Mouse (Mus musculus) spleen, postnatal 10 days (tissue): Measurements from ENCODE around the gene Mmp15.
"Not testable (repeated sequence)": the region's sequence is repeated elsewhere in the genome, so short reads cannot be mapped to it uniquely, and the experiment has no call there.

Experiments used
- DNase-seq, 2 experiments: peaks; one replicate each; pipeline ENCODE4 v3.0.0; 2021 to 2022; ENCODE audit warnings: low spot score in 2 of 2

Mmp15 gene

DNA sequence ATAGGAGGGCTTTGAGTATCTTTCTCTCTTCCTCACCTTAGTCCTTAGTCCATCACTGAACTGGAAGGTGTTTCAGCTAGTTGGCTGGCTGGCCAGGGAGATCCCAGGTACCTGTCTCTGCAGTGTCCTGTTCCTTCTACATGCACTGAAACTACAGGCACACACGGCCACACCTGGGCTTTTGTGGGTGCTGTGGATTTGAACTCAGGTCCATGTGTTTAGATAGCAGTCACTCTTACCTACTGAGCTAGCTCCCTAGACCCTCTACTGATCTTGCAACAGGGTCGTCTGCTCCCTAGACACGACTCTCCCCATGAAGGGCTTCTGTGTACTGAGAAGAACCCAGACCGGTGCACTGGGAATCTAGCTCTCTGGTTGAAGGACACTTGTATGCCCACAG lies 25.0 kb downstream of the Mmp15 start:
- DNase-seq = no peak

DNA sequence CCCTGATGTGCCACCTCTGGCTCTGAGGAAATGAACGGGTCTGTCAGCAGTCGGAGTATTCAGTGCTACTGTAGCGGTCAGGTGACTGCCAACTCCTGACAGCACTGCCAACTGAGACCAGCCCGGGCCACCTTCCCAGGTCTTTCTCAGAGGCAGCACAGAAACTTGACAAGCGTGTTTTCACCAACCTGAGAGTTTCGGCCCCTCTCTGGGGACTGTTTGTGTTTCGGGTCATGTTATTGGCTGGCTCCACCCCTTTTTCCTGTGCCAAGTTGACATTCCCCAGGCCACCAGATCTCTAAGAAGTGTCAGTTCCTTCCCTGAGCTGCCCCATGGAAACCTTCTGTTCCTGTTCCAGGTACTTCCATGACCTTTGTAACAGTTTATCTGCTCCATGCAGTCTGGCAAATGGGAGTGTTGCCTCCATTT lies 25.8 kb downstream of the Mmp15 start:
- DNase-seq = no peak

- DNase-seq = not testable (repeated sequence)
Observed at GRCm38 (mm10) chr8:95378928-95379327, 26.9 kb downstream of the Mmp15 start.

- DNase-seq = no peak
Observed at GRCm38 (mm10) chr8:95380953-95381352, 28.9 kb downstream of the Mmp15 start.

DNA sequence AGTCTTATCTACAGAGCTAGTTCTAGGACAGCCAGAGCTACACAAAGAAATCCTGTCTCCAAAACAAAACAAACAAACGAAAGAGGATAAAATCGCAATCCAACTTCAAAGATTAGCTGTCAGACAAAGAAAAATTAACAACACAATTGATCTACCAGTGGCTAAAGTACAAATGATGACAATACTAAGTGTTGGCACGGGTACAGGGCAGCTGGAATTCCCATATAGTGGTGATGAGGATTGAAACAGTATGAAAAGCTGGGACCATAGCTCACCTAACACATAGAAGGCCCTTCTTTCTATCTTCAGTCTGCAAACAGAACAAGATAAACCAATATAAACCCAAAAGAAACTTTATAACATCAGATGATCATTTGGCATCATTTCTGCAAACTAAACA lies 29.5 kb downstream of the Mmp15 start:
- DNase-seq = no peak

DNA sequence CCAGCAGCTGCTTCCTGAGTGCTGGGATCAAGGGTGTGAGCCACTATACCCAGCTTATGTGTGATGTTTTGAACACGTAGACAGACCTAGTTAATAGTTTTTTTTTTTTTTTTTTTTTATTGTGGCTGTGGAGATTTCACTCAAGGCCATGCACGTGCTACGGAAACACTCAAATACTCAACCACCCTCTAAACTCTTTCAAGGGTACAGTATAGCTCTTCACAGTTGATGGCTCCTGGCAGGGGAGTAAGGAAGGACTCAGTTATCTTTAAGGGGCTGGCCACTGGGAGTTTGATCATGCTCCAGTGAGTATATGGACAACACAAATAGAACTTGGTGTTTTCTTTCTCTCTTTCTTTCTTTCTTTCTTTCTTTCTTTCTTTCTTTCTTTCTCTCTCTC lies 32.4 kb downstream of the Mmp15 start:
- DNase-seq = no peak

DNA sequence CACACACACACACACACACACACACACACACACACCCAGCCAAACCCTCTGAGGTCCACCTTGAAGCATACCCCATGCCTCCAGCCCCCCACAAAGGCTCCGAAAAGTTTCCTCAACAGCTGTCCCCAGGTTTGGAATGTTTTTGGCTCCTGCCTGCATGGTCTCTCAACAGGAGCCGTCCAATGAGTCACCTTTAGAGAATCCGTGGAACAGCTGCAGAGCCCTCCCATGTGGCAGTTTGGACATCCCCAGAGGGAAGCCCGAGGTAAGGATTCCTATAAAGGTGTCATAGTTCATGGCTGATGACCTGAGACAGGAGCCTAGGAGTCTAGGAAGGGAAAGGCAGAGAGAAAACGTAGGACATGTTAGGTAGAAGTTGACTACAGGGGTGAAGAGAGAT lies 34.0 kb downstream of the Mmp15 start:
- no peak for DNase-seq

GRCm38 (mm10) chr8:95387221-95387620 lies 35.2 kb downstream of the Mmp15 start:
- DNase-seq = no peak

DNA sequence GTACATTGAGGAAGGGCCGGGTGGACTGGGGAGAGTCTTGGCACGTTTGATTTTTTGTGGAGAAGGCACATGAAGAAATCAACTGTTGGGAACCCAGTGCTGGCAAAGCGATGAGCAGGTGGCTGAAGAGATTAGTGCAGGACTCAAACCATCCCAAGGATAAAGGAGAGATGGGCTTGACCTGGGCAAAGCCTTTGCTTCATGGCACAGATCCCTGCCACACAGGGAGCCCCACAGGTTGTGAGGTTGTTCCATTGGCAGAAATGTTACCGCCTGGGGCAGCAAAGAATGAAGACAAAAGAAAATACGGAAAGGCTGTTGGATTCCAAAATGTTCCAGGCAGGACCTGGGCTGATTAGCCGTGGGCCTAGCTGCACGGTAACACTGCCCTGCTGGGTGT lies 35.9 kb downstream of the Mmp15 start:
- DNase-seq = no peak

DNA sequence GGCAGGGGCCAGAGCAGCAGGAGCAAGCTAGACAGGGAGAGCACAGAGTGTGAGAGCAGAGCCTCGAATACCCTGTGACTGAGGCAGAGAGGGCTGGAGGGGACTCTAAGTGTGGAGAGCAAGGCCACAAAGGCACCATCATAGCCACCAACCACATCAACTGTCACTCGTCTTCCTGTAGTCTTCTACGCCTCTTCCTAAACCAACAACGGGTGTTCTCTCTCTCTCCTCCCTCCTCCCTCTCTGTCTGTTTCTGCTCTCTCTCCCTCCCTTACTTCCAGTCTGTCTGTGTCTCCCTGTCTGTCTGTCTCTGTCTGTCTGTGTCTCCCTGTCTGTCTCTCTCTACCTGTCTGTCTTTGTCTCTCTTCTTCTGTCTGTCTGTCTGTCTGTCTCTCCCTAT lies 38.2 kb downstream of the Mmp15 start:
- DNase-seq = no peak

- no peak for DNase-seq
Observed at GRCm38 (mm10) chr8:95391101-95391500, 39.0 kb downstream of the Mmp15 start.

DNA sequence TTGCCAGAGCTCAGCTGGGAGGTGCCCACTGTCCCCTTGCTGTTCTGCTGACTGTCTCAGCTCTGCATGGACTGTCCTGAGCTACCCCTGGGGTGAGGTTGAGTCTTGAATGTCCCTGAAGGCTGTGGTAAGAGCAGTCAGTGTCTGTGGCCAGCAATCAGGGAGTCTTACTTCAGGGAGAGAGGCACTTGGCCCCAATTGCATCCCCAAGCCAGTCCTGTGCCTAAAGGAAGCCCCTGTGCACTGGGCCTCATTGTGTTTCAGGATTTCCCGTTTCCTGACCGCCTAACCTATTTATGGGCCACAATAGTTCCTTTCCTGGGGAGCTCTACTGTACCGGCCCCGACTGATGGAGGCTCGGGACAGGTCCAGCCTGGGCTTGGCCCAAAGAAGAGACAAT lies 40.5 kb downstream of the Mmp15 start:
- no peak for DNase-seq

GRCm38 (mm10) chr8:95395186-95395918 lies 43.3 kb downstream of the Mmp15 start:
- no peak for DNase-seq

- DNase-seq = no peak
Observed at GRCm38 (mm10) chr8:95396752-95397151, 44.7 kb downstream of the Mmp15 start.

GRCm38 (mm10) chr8:95397201-95397600 lies 45.1 kb downstream of the Mmp15 start:
- DNase-seq = no peak

DNA sequence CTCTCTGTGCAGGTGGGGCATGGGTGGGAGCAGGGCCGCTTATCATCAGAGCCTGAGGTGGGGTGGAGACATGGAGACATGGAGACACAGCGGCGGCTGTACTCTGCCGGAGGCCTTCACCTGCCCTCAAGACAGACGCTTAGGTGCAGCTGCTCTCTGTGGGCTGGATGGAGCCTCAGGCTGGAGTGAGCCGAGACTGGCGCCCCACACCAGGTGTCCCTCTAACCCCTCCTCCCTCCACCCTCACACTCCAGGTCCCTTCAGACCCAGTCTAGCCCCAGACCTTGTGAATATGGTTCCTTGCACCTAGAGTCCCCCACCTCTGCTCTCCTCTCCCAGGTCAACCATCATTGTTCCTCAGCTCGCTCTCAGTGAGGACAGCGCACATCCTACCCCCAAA lies 47.1 kb downstream of the Mmp15 start:
- no peak for DNase-seq

GRCm38 (mm10) chr8:95401091-95401490 lies 49.0 kb downstream of the Mmp15 start:
- no peak for DNase-seq

DNA sequence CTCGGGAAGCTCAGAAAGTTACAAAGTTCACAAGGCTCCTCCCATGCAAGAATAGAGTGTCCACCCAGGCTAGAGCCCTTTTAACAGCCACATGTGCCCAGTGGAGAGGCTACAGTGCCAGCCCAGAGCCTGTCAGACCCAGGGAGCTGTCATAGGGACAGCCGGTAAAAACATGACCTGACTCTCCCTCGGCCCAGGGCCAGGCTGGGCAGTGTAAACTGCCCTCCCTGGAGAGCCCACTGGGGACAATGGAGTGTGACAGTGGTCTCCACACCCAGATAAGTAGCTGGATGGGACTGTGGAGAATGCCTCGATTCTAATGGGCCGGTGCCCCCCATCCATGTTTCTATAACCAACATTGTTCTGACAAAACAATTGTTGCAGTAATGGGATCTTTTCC lies 57.5 kb downstream of the Mmp15 start:
- no peak for DNase-seq

GRCm38 (mm10) chr8:95411309-95411972 lies 59.4 kb downstream of the Mmp15 start:
- DNase-seq = no peak

DNA sequence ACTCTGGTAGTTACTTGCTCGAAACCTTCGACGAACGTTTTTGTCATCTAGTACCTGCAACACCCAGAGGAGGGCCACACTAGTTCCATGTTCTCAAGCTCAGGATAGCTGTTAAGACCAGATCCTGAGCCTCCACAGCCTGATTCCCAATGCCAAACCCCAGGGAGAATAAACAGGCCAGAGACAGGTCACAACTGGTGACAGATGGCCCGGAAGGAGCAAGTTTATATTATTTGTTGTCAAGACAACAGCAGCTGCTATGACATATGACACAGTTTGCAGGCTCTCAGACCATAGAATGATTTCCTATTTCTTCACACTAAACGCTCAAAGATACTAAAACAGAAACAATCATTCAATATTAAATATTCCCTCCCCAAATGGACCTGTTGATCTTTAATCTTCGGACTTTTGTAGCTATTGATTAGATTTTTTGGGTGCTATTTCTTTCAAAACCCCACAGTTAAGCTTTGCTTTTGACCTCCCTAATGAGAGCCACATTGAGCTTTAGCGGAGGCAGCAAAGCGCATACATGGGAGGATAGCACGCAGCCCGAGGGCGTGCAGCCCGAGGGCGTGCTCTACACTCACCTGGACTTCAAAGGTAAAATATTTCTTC lies 70.2 kb downstream of the Mmp15 start:
- DNase-seq = no peak
